Mouse (Mus musculus) lung, embryonic 15.5 days (tissue): ENCODE data around the gene Mob4. TPM values are rescaled to one million over a fixed set of nuclear protein-coding genes. Genes with fewer than 3 reads are reported as not detected.
A peak's percentile ranks its signal among the peaks of the same experiment; 100 is the strongest.

Experiments used
- ATAC-seq: fragments of 200-750 bp; cut with Nextera tagmentation; 2 replicates; pipeline ENCODE4 v1.8.0; 2017; ENCODE audit warnings: moderate number of reproducible peaks, borderline replicate concordance; ENCODE audit not compliant: low FRiP score, low TSS enrichment; ENCODE audit errors: extremely low read depth
- H3K27ac ChIP-seq: fragments of 300-500 bp; sonication (generic); 2 replicates; pipeline ENCODE4 v1.5.1; 2015; ENCODE audit warnings: moderate library complexity, mild to moderate bottlenecking, inconsistent platforms
- H3K27me3 ChIP-seq: fragments of 300-500 bp; sonication (generic); 2 replicates; pipeline ENCODE4 v1.6.1; 2015; ENCODE audit warnings: inconsistent platforms
- H3K36me3 ChIP-seq: fragments of 300-500 bp; sonication (generic); 2 replicates; pipeline ENCODE4 v1.6.1; 2015; ENCODE audit warnings: inconsistent platforms
- H3K4me1 ChIP-seq: fragments of 300-500 bp; sonication (generic); 2 replicates; pipeline ENCODE4 v1.6.1; 2015; ENCODE audit warnings: inconsistent platforms
- H3K4me2 ChIP-seq: fragments of 300-500 bp; sonication (generic); 2 replicates; pipeline ENCODE4 v1.6.1; 2015; ENCODE audit warnings: inconsistent platforms, mild to moderate bottlenecking, moderate library complexity
- H3K4me3 ChIP-seq: fragments of 300-500 bp; sonication (generic); 2 replicates; pipeline ENCODE4 v1.5.1; 2015; ENCODE audit warnings: mild to moderate bottlenecking, inconsistent platforms
- H3K9ac ChIP-seq: fragments of 300-500 bp; sonication (generic); 2 replicates; pipeline ENCODE4 v1.6.1; 2015; ENCODE audit warnings: inconsistent platforms
- H3K9me3 ChIP-seq: fragments of 300-500 bp; sonication (generic); 2 replicates; pipeline ENCODE4 v1.6.1; 2016; ENCODE audit warnings: inconsistent platforms
- WGBS: fragments of 180-500 bp; shearing (Covaris S2); methylation state at CpG from one replicate; pipeline ENCODE4 v1.1.7; 2015; 5-methylcytosine and 5-hydroxymethylcytosine counted together
- polyA plus RNA-seq: library from polyadenylated mRNA; unstranded; fragments of >200 nt; fragmentation: Nextera tagmentation; extraction: Ambion mirVana; gene quantifications from 2 replicates; pipeline ENCODE4 v1.2.1, GENCODE M21; 2015

The Mob4 gene
- 126 and 133 TPM in 2 replicates for polyA plus RNA-seq

GRCm38 (mm10) chr1:55130943-55131401 lies at the start of gene Mob4:
Gene Mob4, plus strand, starts transcription at chr1:55131231.
- peak within 1 kb of the TSS; percentile 98 for H3K27ac ChIP-seq
- peak; percentile 97 for ATAC-seq
- peaks cover 9% of the 10 kb centered on the region; the same call in 1 of the 2 replicates for H3K36me3 ChIP-seq
- WGBS: under 1% methylated on average over 42 of the region's 42 CpGs
- peaks cover 12% of the 10 kb centered on the region for H3K4me1 ChIP-seq
- peak within 1 kb of the TSS; percentile 97 for H3K9ac ChIP-seq
- H3K4me2 ChIP-seq: peak within 1 kb of the TSS; percentile 62
- H3K4me3 ChIP-seq: peak within 1 kb of the TSS; percentile 86
- no peaks in the 10 kb centered on the region for H3K27me3 ChIP-seq
- no peaks in the 10 kb centered on the region for H3K9me3 ChIP-seq

- no peak overlapping the region for H3K9ac ChIP-seq
- peaks cover 68% of the 10 kb centered on the region for H3K36me3 ChIP-seq
- H3K4me2 ChIP-seq: no peak overlapping the region
- H3K9me3 ChIP-seq: no peaks in the 10 kb centered on the region
- no peak for ATAC-seq
- no peak overlapping the region for H3K4me3 ChIP-seq
- no peaks in the 10 kb centered on the region for H3K27me3 ChIP-seq
- 76% methylated on average over 1 of the region's 1 CpGs for WGBS
- H3K4me1 ChIP-seq: peaks cover 20% of the 10 kb centered on the region
- H3K27ac ChIP-seq: no peak overlapping the region
Observed at GRCm38 (mm10) chr1:55082106-55082505, 48.9 kb upstream of the Mob4 start.

- Histone ChIP-seq H3K27ac (no peak overlapping the region), H3K4me3 (peak overlapping the region; percentile 78), H3K36me3 (peaks cover 46% of the 10 kb centered on the region), H3K4me2 (peak overlapping the region; percentile 70), H3K27me3 (no peaks in the 10 kb centered on the region), H3K9ac (peak overlapping the region; percentile 91), H3K4me1 (peaks cover 30% of the 10 kb centered on the region), H3K9me3 (no peaks in the 10 kb centered on the region)
- 44% methylated on average over 7 of the region's 7 CpGs for WGBS
- ATAC-seq: no peak
Observed at GRCm38 (mm10) chr1:55085781-55086366, 45.2 kb upstream of the Mob4 start.

GRCm38 (mm10) chr1:55086868-55087400 lies 44.1 kb upstream of the Mob4 start:
- Histone ChIP-seq H3K27ac (peak overlapping the region; percentile 95), H3K36me3 (peaks cover 44% of the 10 kb centered on the region), H3K4me2 (peak overlapping the region; percentile 70), H3K4me3 (peak overlapping the region; percentile 78), H3K9me3 (no peaks in the 10 kb centered on the region), H3K9ac (peak overlapping the region; percentile 91), H3K27me3 (no peaks in the 10 kb centered on the region), H3K4me1 (peaks cover 30% of the 10 kb centered on the region)
- no peak for ATAC-seq
- WGBS: under 1% methylated on average over 13 of the region's 13 CpGs

GRCm38 (mm10) chr1:55087401-55087904 lies 43.6 kb upstream of the Mob4 start:
- peaks cover 44% of the 10 kb centered on the region for H3K36me3 ChIP-seq
- peak; percentile 50 for ATAC-seq
- under 1% methylated on average over 49 of the region's 57 CpGs for WGBS
- H3K9ac ChIP-seq: peak overlapping the region; percentile 91
- H3K4me2 ChIP-seq: peak overlapping the region; percentile 70
- H3K4me1 ChIP-seq: peaks cover 30% of the 10 kb centered on the region
- no peaks in the 10 kb centered on the region for H3K27me3 ChIP-seq
- peak overlapping the region; percentile 78 for H3K4me3 ChIP-seq
- peak overlapping the region; percentile 95 for H3K27ac ChIP-seq
- H3K9me3 ChIP-seq: no peaks in the 10 kb centered on the region

GRCm38 (mm10) chr1:55087932-55088610 lies 43.0 kb upstream of the Mob4 start, which contains the start of the genes Hspe1 and Hspd1:
Gene Hspe1, plus strand, starts transcription at chr1:55088132.
Gene Hspd1, minus strand, starts transcription at chr1:55088243.
- WGBS: under 1% methylated on average over 76 of the region's 76 CpGs
- peak within 1 kb of the TSS; percentile 91 for H3K9ac ChIP-seq
- peaks cover 39% of the 10 kb centered on the region for H3K36me3 ChIP-seq
- H3K9me3 ChIP-seq: no peaks in the 10 kb centered on the region
- H3K27me3 ChIP-seq: no peaks in the 10 kb centered on the region
- peak within 1 kb of the TSS; percentile 70 for H3K4me2 ChIP-seq
- peak; percentile 95 for ATAC-seq
- H3K4me1 ChIP-seq: peaks cover 30% of the 10 kb centered on the region
- peak within 1 kb of the TSS; percentile 78 for H3K4me3 ChIP-seq
- peak within 1 kb of the TSS; percentile 95 for H3K27ac ChIP-seq

GRCm38 (mm10) chr1:55088611-55089497 lies 42.2 kb upstream of the Mob4 start:
- no peak for ATAC-seq
- 4% methylated on average over 16 of the region's 16 CpGs for WGBS
- peak overlapping the region; percentile 78 for H3K4me3 ChIP-seq

GRCm38 (mm10) chr1:55089498-55090064 lies 41.5 kb upstream of the Mob4 start:
- WGBS: 80% methylated on average over 5 of the region's 5 CpGs
- peaks cover 29% of the 10 kb centered on the region for H3K36me3 ChIP-seq
- H3K9me3 ChIP-seq: no peaks in the 10 kb centered on the region
- peak overlapping the region; percentile 28 for H3K9ac ChIP-seq
- no peak for ATAC-seq
- peaks cover 30% of the 10 kb centered on the region for H3K4me1 ChIP-seq
- no peak overlapping the region; the same call in 1 of the 2 replicates for H3K27ac ChIP-seq
- peak overlapping the region; percentile 78 for H3K4me3 ChIP-seq
- peak overlapping the region; percentile 70 for H3K4me2 ChIP-seq
- H3K27me3 ChIP-seq: no peaks in the 10 kb centered on the region

More at GRCm38 (mm10) chr1:55088611-55089497, 42.2 kb upstream of the Mob4 start:
- no peaks in the 10 kb centered on the region for H3K27me3 ChIP-seq
- peak overlapping the region; percentile 95 for H3K27ac ChIP-seq
- no peaks in the 10 kb centered on the region for H3K9me3 ChIP-seq
- peaks cover 37% of the 10 kb centered on the region for H3K36me3 ChIP-seq
- peaks cover 30% of the 10 kb centered on the region for H3K4me1 ChIP-seq
- H3K4me2 ChIP-seq: peak overlapping the region; percentile 70
- peak overlapping the region; percentile 91 for H3K9ac ChIP-seq

GRCm38 (mm10) chr1:55092056-55092455 lies 39.0 kb upstream of the Mob4 start:
- no peak overlapping the region for H3K4me2 ChIP-seq
- H3K9ac ChIP-seq: no peak overlapping the region
- no peaks in the 10 kb centered on the region for H3K27me3 ChIP-seq
- H3K9me3 ChIP-seq: no peaks in the 10 kb centered on the region
- H3K27ac ChIP-seq: no peak overlapping the region
- peaks cover 25% of the 10 kb centered on the region for H3K36me3 ChIP-seq
- H3K4me1 ChIP-seq: peaks cover 10% of the 10 kb centered on the region
- 79% methylated on average over 2 of the region's 2 CpGs for WGBS
- no peak for ATAC-seq
- H3K4me3 ChIP-seq: no peak overlapping the region

- ATAC-seq: no peak
Observed at GRCm38 (mm10) chr1:55092469-55092868, 38.6 kb upstream of the Mob4 start.

More at GRCm38 (mm10) chr1:55092469-55092868, 38.6 kb upstream of the Mob4 start:
- H3K9me3 ChIP-seq: no peaks in the 10 kb centered on the region
- H3K4me3 ChIP-seq: no peak overlapping the region
- H3K27ac ChIP-seq: no peak overlapping the region
- H3K27me3 ChIP-seq: no peaks in the 10 kb centered on the region
- H3K9ac ChIP-seq: no peak overlapping the region
- peaks cover 10% of the 10 kb centered on the region for H3K4me1 ChIP-seq
- WGBS: 62% methylated on average over 1 of the region's 1 CpGs
- H3K4me2 ChIP-seq: no peak overlapping the region
- H3K36me3 ChIP-seq: peaks cover 25% of the 10 kb centered on the region
